Mouse (Mus musculus): ENCODE measurements around the gene Selenon.
A peak's percentile ranks its signal among the peaks of the same experiment; 100 is the strongest.

Selenon gene

GRCm38 (mm10) chr4:134577281-134577680, 25.3 kb upstream of the Selenon start:
- no peak for DNase-seq

GRCm38 (mm10) chr4:134575486-134575885, 23.5 kb upstream of the Selenon start:
- DNase-seq = no peak

DNA sequence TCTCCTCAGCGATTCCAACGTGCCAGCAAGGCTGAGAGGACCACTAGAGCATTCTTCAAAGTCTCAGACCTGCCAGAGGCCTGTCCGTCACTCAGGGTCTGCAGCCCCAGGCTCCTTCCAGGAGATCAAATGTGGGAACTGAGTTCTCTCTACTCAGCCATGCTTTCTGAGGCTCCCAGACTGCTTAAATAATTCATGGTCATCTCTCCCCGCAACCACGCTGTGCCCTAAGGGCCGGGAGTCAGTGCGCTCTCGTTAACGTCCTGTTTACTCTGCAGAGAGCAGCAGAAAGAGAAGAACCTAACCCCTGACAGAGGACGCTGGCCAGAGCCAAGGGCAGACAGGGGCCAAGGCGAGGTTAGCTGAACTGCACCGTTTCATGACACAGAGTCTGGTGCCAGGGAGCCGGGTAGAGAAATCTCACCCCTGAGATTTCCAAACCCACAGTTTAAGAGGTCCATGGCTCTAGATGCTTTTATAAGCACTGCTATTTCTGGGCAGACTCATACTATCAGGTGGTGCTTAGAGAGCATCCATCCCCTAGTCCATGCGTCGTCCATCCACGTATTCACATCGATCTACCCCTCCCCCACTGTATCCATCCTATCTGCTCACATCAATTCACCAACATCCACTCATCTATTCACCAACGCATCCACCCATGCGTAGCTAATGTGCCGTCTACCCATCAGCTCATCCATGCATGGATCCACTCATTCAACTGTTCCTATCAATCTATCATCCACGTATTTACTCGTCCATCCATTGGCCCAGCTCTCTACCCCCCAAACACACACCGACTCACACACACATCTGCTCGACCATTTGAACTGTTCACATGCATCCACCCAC, 20.7 kb upstream of the Selenon start:
- no peak for DNase-seq

DNA sequence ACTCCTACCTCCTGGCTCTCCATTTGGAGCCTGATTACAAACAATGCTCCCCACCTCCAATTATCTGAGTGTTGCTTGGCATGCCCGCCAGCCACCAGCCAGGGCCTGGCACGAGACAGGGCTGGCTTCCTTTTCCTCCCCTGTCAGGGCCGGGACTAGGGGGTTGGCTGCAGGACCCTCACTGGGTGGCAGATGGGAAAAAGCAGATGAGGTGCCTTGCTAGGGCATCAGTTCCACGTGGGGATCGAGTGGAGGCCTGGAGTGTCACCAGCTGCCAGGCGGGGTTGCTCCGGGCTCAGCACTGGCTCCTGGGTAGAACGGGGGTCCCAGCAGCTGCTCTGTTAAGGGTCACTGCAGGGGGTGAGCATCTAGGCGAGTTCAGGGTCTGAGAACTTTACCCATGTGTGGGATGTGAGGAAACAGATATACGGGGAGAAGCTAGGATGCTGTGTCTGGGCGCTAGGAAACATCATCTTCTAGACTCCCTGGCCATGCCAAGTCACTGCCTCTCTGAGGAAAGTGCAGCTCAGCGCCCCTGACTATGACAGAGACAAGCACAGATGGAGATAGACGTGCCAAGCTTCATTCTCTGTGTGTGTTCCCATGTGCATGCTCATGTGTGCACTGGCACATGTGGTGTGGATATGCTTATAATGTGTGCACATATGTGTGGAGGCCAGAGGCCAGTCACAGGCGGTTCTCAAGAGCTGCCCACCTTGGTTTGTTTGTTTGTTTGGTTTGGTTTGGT, 18.9 kb upstream of the Selenon start:
- DNase-seq = peak; percentile 57

DNA sequence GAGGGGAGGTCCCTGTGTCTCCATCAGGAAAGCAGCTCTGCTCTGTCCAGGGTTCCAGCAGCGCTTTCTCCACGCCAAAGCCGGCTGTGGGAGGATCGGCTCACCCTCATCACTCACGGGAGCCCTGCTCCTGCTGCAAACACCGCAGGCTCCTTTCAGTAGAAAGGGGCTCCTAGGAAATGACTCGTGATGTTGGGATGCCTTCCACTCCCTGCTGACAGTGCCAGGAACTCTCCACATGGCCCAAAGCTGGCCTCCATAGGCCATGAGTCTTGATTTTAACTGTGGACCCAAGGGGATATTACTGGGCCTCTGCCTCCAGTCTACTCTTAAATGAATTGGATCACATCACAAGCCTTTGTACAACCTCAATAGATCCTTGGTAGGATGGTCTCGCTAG, 17.9 kb upstream of the Selenon start:
- DNase-seq = no peak

DNA sequence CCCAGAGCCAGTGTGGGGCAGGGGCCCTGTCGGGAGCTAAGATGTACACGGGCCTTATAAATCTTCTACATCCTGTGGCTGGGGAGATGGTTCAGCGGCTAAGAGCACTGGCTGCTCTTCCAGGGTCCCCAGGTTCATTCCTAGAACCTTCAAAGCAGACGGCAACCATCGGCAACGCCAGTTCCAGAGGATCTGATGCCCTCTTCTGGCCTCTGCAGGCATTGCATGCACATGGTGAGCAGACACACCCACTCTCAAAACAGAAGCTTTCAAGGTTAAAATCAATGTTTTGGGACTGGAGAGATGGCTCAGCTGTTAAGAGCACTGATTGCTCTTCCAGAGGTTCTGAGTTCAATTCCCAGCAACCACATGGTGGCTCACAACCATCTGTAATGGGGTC, 17.2 kb upstream of the Selenon start:
- no peak for DNase-seq

GRCm38 (mm10) chr4:134567377-134568226, 15.6 kb upstream of the Selenon start:
- peak; percentile 71 for DNase-seq

DNA sequence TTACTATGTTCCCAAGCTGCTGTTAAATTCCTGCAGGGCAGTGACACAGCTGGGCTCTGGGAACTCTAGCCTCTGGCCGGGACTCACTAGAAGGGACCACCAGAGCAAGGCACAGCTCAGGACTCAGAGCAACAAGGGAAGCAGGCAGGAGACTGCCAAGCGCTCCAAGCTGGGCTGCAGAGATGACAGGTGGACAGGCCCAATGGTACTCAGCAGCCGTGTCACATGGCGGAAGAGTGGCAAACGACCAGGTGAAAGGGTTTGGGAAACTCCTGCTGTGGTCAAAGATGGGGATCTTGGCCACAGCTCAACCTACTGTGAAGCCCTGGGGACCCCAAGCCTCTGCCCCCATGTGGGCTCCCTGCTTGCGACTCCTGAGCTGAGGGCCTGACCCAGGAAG, 12.1 kb upstream of the Selenon start:
- DNase-seq = peak; percentile 58

GRCm38 (mm10) chr4:134563624-134564023, 11.7 kb upstream of the Selenon start:
- DNase-seq = no peak

GRCm38 (mm10) chr4:134562014-134562413, 10.0 kb upstream of the Selenon start:
- DNase-seq = peak; percentile 77

DNA sequence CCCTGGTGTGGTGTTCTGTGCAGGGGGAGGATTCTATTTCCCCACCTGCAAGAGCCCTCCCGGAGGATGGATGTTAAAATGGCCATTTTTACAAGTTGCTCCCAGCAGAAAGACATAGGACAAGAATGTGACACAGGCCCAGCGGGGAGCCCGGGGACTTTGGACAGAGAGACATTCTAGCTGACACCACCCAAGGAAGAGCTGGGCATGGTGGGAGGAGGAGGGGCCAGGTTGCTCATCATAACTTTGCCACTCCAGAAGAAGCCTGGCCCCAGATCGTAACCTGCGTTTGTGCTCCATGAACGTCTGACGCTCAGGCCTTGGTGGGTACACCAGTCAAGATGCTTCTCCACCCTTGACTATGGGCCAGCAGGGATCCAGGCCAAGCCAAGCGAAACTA, 8.7 kb upstream of the Selenon start:
- DNase-seq = no peak

- no peak for DNase-seq
Observed at GRCm38 (mm10) chr4:134559154-134559553, 7.2 kb upstream of the Selenon start.

DNA sequence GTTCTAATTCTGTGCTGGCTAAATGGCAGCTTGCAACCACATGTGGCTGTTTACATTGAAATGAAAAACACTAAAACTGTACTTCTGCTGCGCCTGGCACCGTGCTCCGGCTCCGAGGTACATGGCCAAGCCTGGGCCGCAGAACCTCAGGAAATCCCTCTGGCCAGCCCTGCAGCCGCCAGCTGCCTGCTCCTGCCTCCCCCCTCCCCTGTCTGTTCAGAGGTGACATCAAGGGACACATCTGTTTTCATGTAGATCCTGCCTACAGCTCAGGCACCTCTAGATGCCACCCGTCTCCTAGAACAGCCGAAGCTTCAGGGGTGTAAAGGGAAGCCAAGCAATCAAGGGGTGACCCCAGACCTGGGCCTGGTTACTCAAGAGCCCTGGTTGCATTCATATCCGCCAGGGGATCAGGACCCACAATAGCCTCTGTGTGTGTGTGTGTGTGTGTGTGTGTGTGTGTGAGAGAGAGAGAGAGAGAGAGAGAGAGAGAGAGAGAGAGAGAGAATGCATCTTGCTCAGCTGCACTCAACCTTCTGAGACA, 6.7 kb upstream of the Selenon start:
- no peak for DNase-seq

GRCm38 (mm10) chr4:134557626-134558249, 5.8 kb upstream of the Selenon start:
- DNase-seq = no peak

- DNase-seq = peak; percentile 63
Observed at GRCm38 (mm10) chr4:134555956-134556580, 4.1 kb upstream of the Selenon start.

- no peak for DNase-seq
Observed at GRCm38 (mm10) chr4:134553631-134554030, 1.7 kb upstream of the Selenon start.

- DNase-seq = no peak
Observed at GRCm38 (mm10) chr4:134549899-134550298, 2.1 kb downstream of the Selenon start.

GRCm38 (mm10) chr4:134548169-134548938, 3.6 kb downstream of the Selenon start:
- DNase-seq = peak; percentile 55

DNA sequence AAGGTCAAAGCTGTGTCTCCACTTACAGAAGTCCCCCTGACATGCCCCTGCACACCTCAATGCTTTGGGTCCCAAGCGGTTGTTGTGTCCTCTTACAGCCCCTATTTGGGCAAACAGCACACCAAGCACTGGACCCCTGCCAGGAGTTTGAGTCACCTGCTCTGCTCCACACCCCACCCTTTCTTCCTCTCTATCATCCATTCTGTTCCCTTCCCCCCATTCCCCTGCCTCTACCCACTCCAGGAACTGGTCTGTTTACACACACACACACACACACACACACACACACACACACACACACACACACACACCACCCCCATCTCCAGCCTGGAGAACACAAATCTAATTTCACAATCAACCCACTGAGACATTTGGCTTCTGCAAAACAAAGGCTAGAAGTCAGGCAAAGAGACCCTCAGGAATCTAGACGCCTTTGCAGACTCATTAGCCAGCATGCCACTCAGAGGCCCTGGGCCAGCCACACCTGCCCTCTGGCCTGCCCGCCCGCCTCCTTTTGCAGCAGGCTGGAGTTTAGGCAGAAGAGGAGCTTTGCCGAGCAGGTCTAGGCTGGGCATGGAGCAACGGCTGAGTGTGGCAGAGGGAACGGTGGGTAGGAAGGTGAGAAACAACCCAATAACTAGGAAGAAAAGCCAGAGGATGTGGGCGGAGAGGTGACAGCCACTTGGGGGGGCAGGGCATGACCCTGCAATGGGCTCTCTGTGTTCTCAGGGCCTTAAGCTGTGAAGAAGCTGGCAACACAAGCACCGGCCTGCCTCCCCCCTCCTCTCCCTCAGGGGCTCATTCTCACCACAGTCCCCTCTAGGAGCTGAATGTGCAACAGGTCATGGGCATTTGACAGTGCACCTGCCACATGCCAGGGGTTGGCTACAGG, 4.9 kb downstream of the Selenon start:
- DNase-seq = peak; percentile 64

DNA sequence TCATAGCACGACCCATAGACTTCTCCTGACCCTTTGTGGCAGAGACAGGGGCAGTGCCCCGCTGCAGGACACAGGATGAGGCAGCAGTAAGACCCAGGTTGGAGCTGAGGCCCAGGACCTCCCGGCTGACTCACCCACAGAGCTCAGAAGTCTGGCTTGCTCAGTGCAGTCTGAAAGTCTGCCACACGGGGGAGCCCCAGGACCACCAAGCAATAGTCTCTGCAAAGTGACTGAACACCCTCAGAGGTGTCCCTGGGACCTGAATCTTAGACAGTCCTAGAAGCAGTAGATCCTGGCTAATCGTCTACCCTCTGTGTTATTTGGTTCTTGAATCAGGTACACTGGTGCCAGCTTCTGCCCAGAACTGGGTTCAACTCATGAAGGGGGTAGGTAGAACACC, 8.7 kb downstream of the Selenon start:
- DNase-seq = peak; percentile 88
